In the genomic region with DNA sequence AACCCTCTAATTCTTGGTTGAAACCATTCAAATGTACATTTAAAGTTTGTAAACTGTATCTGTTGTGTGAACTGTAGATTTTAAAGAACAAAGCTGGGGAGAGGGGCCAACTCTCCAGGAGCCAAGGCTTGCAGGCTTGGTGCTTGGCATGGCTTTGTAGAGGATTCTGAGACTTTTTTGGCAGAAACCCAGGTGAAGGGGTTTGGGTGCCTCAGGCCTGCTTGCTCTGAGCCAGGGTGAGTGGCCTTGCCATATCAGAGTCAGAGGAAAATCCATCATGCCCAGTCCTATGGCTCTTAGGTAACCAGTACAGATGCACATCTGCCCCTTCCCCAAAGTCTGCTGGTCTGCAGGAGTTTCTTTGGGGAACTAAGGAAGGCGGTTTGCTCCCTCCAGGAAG, we compare ENCODE assay signal across 22 mouse cellular contexts. TPM values are rescaled to one million over a fixed set of nuclear protein-coding genes. Genes with fewer than 3 reads are reported as not detected.
DNase-seq lines count a peak whose midpoint lies in the region; ATAC-seq lines count a peak whose summit lies in the region.
"Had no signal": no experiment of that assay in that cellular context is flagged by ENCODE, and none has a peak within 500 bp of the region (broad histone marks: within the 10 kb centered on the region; RNA-seq: fewer than 3 reads in every experiment).

No protein-coding gene starts in this region.

- no peaks in the 10 kb centered on the region for H3K9me3 ChIP-seq in heart, embryonic 16.5 days (replicated peaks; ENCODE audit: control insufficient read depth, low read length)
- H3K9me3 ChIP-seq: embryonic facial prominence, embryonic 12.5 days; forebrain, embryonic 13.5 days; kidney, embryonic 15.5 days had no signal

- peak overlapping the region; percentile 11 for H3K9ac ChIP-seq in heart, embryonic 16.5 days (ENCODE audit: low read length)
- H3K9ac ChIP-seq: embryonic facial prominence, embryonic 12.5 days; forebrain, embryonic 13.5 days; hindbrain, embryonic 14.5 days; kidney, embryonic 15.5 days had no signal

- no peaks in the 10 kb centered on the region for H3K27me3 ChIP-seq in heart, embryonic 16.5 days (ENCODE audit: control insufficient read depth, insufficient read depth, low read length)
- H3K27me3 ChIP-seq: embryonic facial prominence, embryonic 12.5 days; kidney, embryonic 15.5 days; Patski had no signal

- H3K4me2 ChIP-seq in heart, embryonic 16.5 days (ENCODE audit: low read depth, low read length) = no peak overlapping the region
- H3K4me2 ChIP-seq: embryonic facial prominence, embryonic 12.5 days; forebrain, embryonic 13.5 days; heart, embryonic 11.5 days; hindbrain, embryonic 14.5 days; kidney, embryonic 15.5 days had no signal

- H3K4me1 ChIP-seq in heart, embryonic 16.5 days (ENCODE audit: control insufficient read depth, insufficient read depth, low read length) = peaks cover 34% of the 10 kb centered on the region

- no peak for ATAC-seq in heart, embryonic 16.5 days (replicated peaks; ENCODE audit: extremely low read depth, insufficient read depth, low FRiP score)
- ATAC-seq: activated CD4-positive, CD25-positive, alpha-beta regulatory T cell, adult 4 months; forebrain, embryonic 13.5 days; intestine, embryonic 16.5 days; Patski had no signal

- DNase-seq in adrenal gland, adult 2 months = peak; percentile 63
- DNase-seq in adrenal gland, postnatal 25 days = no peak
- DNase-seq in heart, adult 9 months (ENCODE audit: low spot score in 2 of 2) = no peak
- DNase-seq in NIH3T3 (ENCODE audit: low read depth) = peak; percentile 52
- peak; percentile 67 for DNase-seq in adrenal gland, postnatal 14 days
- no peak for DNase-seq in cerebellum, adult 8-10 months
- DNase-seq: cerebellum, adult 2 months; cerebellum, postnatal 25 days; gastrocnemius, adult 2 months; gastrocnemius, postnatal 25 days; heart, adult 11 months; heart, postnatal 10 days; kidney, adult 2 months had no signal

- no peaks in the 10 kb centered on the region for H3K36me3 ChIP-seq in heart, embryonic 16.5 days (ENCODE audit: control insufficient read depth, insufficient read depth)

- WGBS in heart, embryonic 16.5 days = 76% methylated on average over 1 of the region's 1 CpGs

- H3K27ac ChIP-seq in heart, embryonic 16.5 days (ENCODE audit: low read length) = no peak overlapping the region
- H3K27ac ChIP-seq: embryonic facial prominence, embryonic 12.5 days; forebrain, embryonic 13.5 days; gastrocnemius, adult 2 months; hindbrain, embryonic 14.5 days; kidney, embryonic 15.5 days had no signal

- H3K4me3 ChIP-seq in heart, embryonic 16.5 days (ENCODE audit: low read length) = no peak overlapping the region
- H3K4me3 ChIP-seq: embryonic facial prominence, embryonic 12.5 days; forebrain, embryonic 13.5 days; gastrocnemius, adult 2 months; kidney, embryonic 15.5 days had no signal

RNA-seq across cellular contexts. Expression of gene Srebf1, which starts 3.5 kb away (rescaled TPM):
- 100 to 1,000 TPM; 201 to 250 TPM for total RNA-seq in adrenal gland, adult 2 months (2021)
- 661 and 745 TPM in 2 replicates for polyA plus RNA-seq in adrenal gland, adult 2 months (2012; rRNA removed)
- 125 and 160 TPM in 2 replicates for total RNA-seq in adrenal gland, postnatal 25 days (2021)
- 36.1 and 47.0 TPM in 2 replicates for polyA plus RNA-seq in heart, embryonic 16.5 days (2015; fragmentation: Nextera tagmentation; extraction: Ambion mirVana)
- total RNA-seq in adrenal gland, postnatal 14 days (2021) = 102 and 130 TPM in 2 replicates

Comparison
In these comparisons a context has a peak if more than half of its experiments do, and no peak if none do; other contexts are left out.
1. DNase-seq: peak in adrenal gland, adult 2 months (single experiment), NIH3T3 (single experiment) and adrenal gland, postnatal 14 days (single experiment); none in adrenal gland, postnatal 25 days (single experiment), heart, adult 9 months (0 of 2) and cerebellum, adult 8-10 months (single experiment).